ENCODE assay signal across 8 mouse cellular contexts in genomic region chr13:85189644-85190121, GRCm38 (mm10). TPM values are rescaled to one million over a fixed set of nuclear protein-coding genes. Genes with fewer than 3 reads are reported as not detected.
DNase-seq lines count a peak whose midpoint lies in the region; ATAC-seq lines count a peak whose summit lies in the region.

No protein-coding gene starts in this region.

- WGBS in forebrain, embryonic 10.5 days: 3% methylated on average over 17 of the region's 17 CpGs
- 3% methylated on average over 17 of the region's 17 CpGs for WGBS in limb, embryonic 10.5 days
- 3% methylated on average over 17 of the region's 17 CpGs for WGBS in midbrain, embryonic 16.5 days

- peak overlapping the region; percentile 93 for H3K9ac ChIP-seq in midbrain, embryonic 16.5 days (ENCODE audit: low read depth, low read length)

- H3K36me3 ChIP-seq in forebrain, embryonic 10.5 days (replicated peaks): peaks cover 35% of the 10 kb centered on the region
- peaks cover 29% of the 10 kb centered on the region for H3K36me3 ChIP-seq in limb, embryonic 10.5 days
- peaks cover 6% of the 10 kb centered on the region; the same call in 1 of the 2 replicates for H3K36me3 ChIP-seq in midbrain, embryonic 16.5 days (ENCODE audit: control insufficient read depth, insufficient read depth, low read length)

- no peaks in the 10 kb centered on the region for H3K27me3 ChIP-seq in forebrain, embryonic 10.5 days (ENCODE audit: poor library complexity, severe bottlenecking)
- H3K27me3 ChIP-seq in limb, embryonic 10.5 days (ENCODE audit: low read depth, poor library complexity, severe bottlenecking): no peaks in the 10 kb centered on the region
- no peaks in the 10 kb centered on the region for H3K27me3 ChIP-seq in midbrain, embryonic 16.5 days (ENCODE audit: control insufficient read depth, insufficient read depth, low read depth, low read length)

- H3K4me1 ChIP-seq in forebrain, embryonic 10.5 days: peaks cover 13% of the 10 kb centered on the region
- H3K4me1 ChIP-seq in limb, embryonic 10.5 days: peaks cover 6% of the 10 kb centered on the region; the same call in 1 of the 2 replicates
- peaks cover 11% of the 10 kb centered on the region for H3K4me1 ChIP-seq in midbrain, embryonic 16.5 days (ENCODE audit: control insufficient read depth, insufficient read depth, low read length)

- ATAC-seq in midbrain, embryonic 16.5 days: peak; percentile 91

- DNase-seq in kidney, adult 9 months: peak; percentile 43
- DNase-seq in kidney, postnatal 10 days: no peak
- peak; percentile 35 for DNase-seq in NIH3T3 (ENCODE audit: low read depth)
- no peak for DNase-seq in forebrain, embryonic 10.5 days (ENCODE audit: extremely low spot score, low spot score)
- no peak for DNase-seq in limb, embryonic 10.5 days (ENCODE audit: low spot score)
- DNase-seq in embryo, embryonic 10.5 days (ENCODE audit: low spot score): no peak
- DNase-seq in urinary bladder, postnatal 14 days (ENCODE audit: low spot score): no peak

- peak overlapping the region; percentile 91 for H3K4me3 ChIP-seq in forebrain, embryonic 10.5 days
- peak overlapping the region; percentile 95 for H3K4me3 ChIP-seq in limb, embryonic 10.5 days
- peak overlapping the region; percentile 83 for H3K4me3 ChIP-seq in midbrain, embryonic 16.5 days (ENCODE audit: low read depth, low read length)

- H3K27ac ChIP-seq in forebrain, embryonic 10.5 days: peak overlapping the region; percentile 92
- H3K27ac ChIP-seq in limb, embryonic 10.5 days: peak overlapping the region; percentile 91
- H3K27ac ChIP-seq in midbrain, embryonic 16.5 days (ENCODE audit: low read length): peak overlapping the region; percentile 90

- peak overlapping the region; percentile 89 for H3K4me2 ChIP-seq in midbrain, embryonic 16.5 days (ENCODE audit: low read length)

- H3K9me3 ChIP-seq in forebrain, embryonic 10.5 days: no peaks in the 10 kb centered on the region
- no peaks in the 10 kb centered on the region for H3K9me3 ChIP-seq in limb, embryonic 10.5 days (replicated peaks)
- no peaks in the 10 kb centered on the region for H3K9me3 ChIP-seq in midbrain, embryonic 16.5 days (replicated peaks; ENCODE audit: control insufficient read depth, low read length, poor library complexity, severe bottlenecking)

RNA-seq across cellular contexts. Expression of gene Ccnh, which starts 0.5 kb away (rescaled TPM):
- polyA plus RNA-seq in forebrain, embryonic 10.5 days (2016; fragmentation: Nextera tagmentation; extraction: Ambion mirVana): 116 and 125 TPM in 2 replicates
- 97.9 and 105 TPM in 2 replicates for polyA plus RNA-seq in limb, embryonic 10.5 days (2016; fragmentation: Nextera tagmentation; extraction: Ambion mirVana)
- 88.4 and 98.2 TPM in 2 replicates for polyA plus RNA-seq in midbrain, embryonic 16.5 days (2015; fragmentation: Nextera tagmentation; extraction: Ambion mirVana)

Comparison
In these comparisons a context has a peak if more than half of its experiments do, and no peak if none do; other contexts are left out.
1. DNase-seq: peak in kidney, adult 9 months (single experiment) and NIH3T3 (single experiment); none in kidney, postnatal 10 days (single experiment), forebrain, embryonic 10.5 days (single experiment), limb, embryonic 10.5 days (single experiment), embryo, embryonic 10.5 days (single experiment) and urinary bladder, postnatal 14 days (single experiment).
2. Peak in every context shown above with its lines, with median percentiles within 50 percentile points of each other: H3K27ac ChIP-seq and H3K4me3 ChIP-seq.